In genomic region chr11:106066616-106067015, GRCm38 (mm10) we compare ENCODE assay signal across 8 mouse cellular contexts. TPM values are rescaled to one million over a fixed set of nuclear protein-coding genes. Genes with fewer than 3 reads are reported as not detected.
A peak's percentile ranks its signal among the peaks of the same experiment; 100 is the strongest.
DNase-seq lines count a peak whose midpoint lies in the region; ATAC-seq lines count a peak whose summit lies in the region.
"Not testable (repeated sequence)": the region's sequence is repeated elsewhere in the genome, so short reads cannot be mapped to it uniquely, and the experiment has no call there.

No protein-coding gene starts in this region.

- not testable (repeated sequence) for H3K27me3 ChIP-seq in forebrain, embryonic 13.5 days; hindbrain, embryonic 13.5 days

- not testable (repeated sequence) for H3K4me1 ChIP-seq in forebrain, embryonic 13.5 days
- H3K4me1 ChIP-seq in hindbrain, embryonic 13.5 days (replicated peaks), result peaks cover 16% of the 10 kb centered on the region

- DNase-seq in MN1 (ENCODE audit: low spot score), result peak; percentile 38
- peak; percentile 51 to 69 for DNase-seq in cerebellum, adult 18-20 months
- peak; percentile 51 to 66 for DNase-seq in left cerebral cortex, adult 18-20 months (ENCODE audit: low spot score in 2 of 2)
- DNase-seq in lung, postnatal 14 days, result peak; percentile 28
- peak; percentile 20 for DNase-seq in ovary, postnatal 36 days (ENCODE audit: low spot score)
- DNase-seq in thymus, postnatal 4 days, result peak; percentile 80

- peak overlapping the region; percentile 82 for H3K4me3 ChIP-seq in forebrain, embryonic 13.5 days
- peak overlapping the region; percentile 87 for H3K4me3 ChIP-seq in hindbrain, embryonic 13.5 days

- 18% methylated on average over 23 of the region's 23 CpGs for WGBS in forebrain, embryonic 13.5 days
- 17% methylated on average over 23 of the region's 23 CpGs for WGBS in hindbrain, embryonic 13.5 days

- not testable (repeated sequence) for ATAC-seq in forebrain, embryonic 13.5 days; hindbrain, embryonic 13.5 days (ENCODE audit: low FRiP score)

- H3K4me2 ChIP-seq in forebrain, embryonic 13.5 days, result peak overlapping the region; percentile 95
- H3K4me2 ChIP-seq in hindbrain, embryonic 13.5 days, result peak overlapping the region; percentile 92

- H3K9ac ChIP-seq in forebrain, embryonic 13.5 days, result peak overlapping the region; percentile 92
- peak overlapping the region; percentile 92 for H3K9ac ChIP-seq in hindbrain, embryonic 13.5 days

- not testable (repeated sequence) for H3K36me3 ChIP-seq in forebrain, embryonic 13.5 days (ENCODE audit: poor library complexity, severe bottlenecking); hindbrain, embryonic 13.5 days

- not testable (repeated sequence) for H3K27ac ChIP-seq in forebrain, embryonic 13.5 days
- H3K27ac ChIP-seq in hindbrain, embryonic 13.5 days, result peak overlapping the region; percentile 90; the same call in 1 of the 2 replicates

- not testable (repeated sequence) for H3K9me3 ChIP-seq in forebrain, embryonic 13.5 days (replicated peaks); hindbrain, embryonic 13.5 days

RNA-seq across cellular contexts. Expression of gene Taco1, which starts 0.8 kb away (rescaled TPM):
- polyA plus RNA-seq in forebrain, embryonic 13.5 days (2015; fragmentation: Nextera tagmentation; extraction: Ambion mirVana), result 8.9 and 9.6 TPM in 2 replicates
- 8.1 and 8.4 TPM in 2 replicates for polyA plus RNA-seq in hindbrain, embryonic 13.5 days (2015; fragmentation: Nextera tagmentation; extraction: Ambion mirVana)
- total RNA-seq in left cerebral cortex, adult 18-20 months (2021), result 10 to 100 TPM; 17.9 to 19.7 TPM

RNA-seq across cellular contexts. Expression of gene Map3k3, which starts 17.8 kb away (rescaled TPM):
- polyA plus RNA-seq in forebrain, embryonic 13.5 days (2015; fragmentation: Nextera tagmentation; extraction: Ambion mirVana), result 9.5 and 11.9 TPM in 2 replicates
- polyA plus RNA-seq in hindbrain, embryonic 13.5 days (2015; fragmentation: Nextera tagmentation; extraction: Ambion mirVana), result 15.1 and 15.7 TPM in 2 replicates
- 10 to 100 TPM; 30.7 to 31.0 TPM for total RNA-seq in left cerebral cortex, adult 18-20 months (2021)

RNA-seq across cellular contexts. Expression of gene Dcaf7, which starts 29.9 kb away (rescaled TPM):
- polyA plus RNA-seq in forebrain, embryonic 13.5 days (2015; fragmentation: Nextera tagmentation; extraction: Ambion mirVana), result 82.1 and 99.4 TPM in 2 replicates
- polyA plus RNA-seq in hindbrain, embryonic 13.5 days (2015; fragmentation: Nextera tagmentation; extraction: Ambion mirVana), result 117 and 123 TPM in 2 replicates
- total RNA-seq in left cerebral cortex, adult 18-20 months (2021), result 100 to 1,000 TPM; 128 to 138 TPM

RNA-seq across cellular contexts. Expression of gene Kcnh6, which starts 58.7 kb away (rescaled TPM):
- 0.40 and 0.54 TPM in 2 replicates for polyA plus RNA-seq in forebrain, embryonic 13.5 days (2015; fragmentation: Nextera tagmentation; extraction: Ambion mirVana)
- polyA plus RNA-seq in hindbrain, embryonic 13.5 days (2015; fragmentation: Nextera tagmentation; extraction: Ambion mirVana), result 1.7 and 2.3 TPM in 2 replicates
- total RNA-seq in left cerebral cortex, adult 18-20 months (2021), result 1 to 10 TPM; 2.1 to 2.6 TPM

Comparison
In these comparisons a context has a peak if more than half of its experiments do, and no peak if none do; other contexts are left out.
1. DNase-seq: peak in every context shown above with its lines; median percentile 80 in thymus, postnatal 4 days; 60 in cerebellum, adult 18-20 months; 58 in left cerebral cortex, adult 18-20 months; 38 in MN1; 28 in lung, postnatal 14 days; 20 in ovary, postnatal 36 days.